Mouse (Mus musculus) lung, adult 2 months (tissue): ENCODE measurements around the gene Tsga10.

Experiments used
- CTCF ChIP-seq: fragments of 200-500 bp; IDR thresholded peaks from 2 replicates; pipeline ENCODE4 v1.5.1; 2011; ENCODE audit warnings: mild to moderate bottlenecking, low read length, control low read depth; ENCODE audit not compliant: insufficient read depth
- POLR2A ChIP-seq: fragments of 200-500 bp; IDR thresholded peaks from 2 replicates; pipeline ENCODE4 v1.6.1; 2011; ENCODE audit warnings: low read depth, mild to moderate bottlenecking, control low read depth, low read length, borderline replicate concordance; ENCODE audit errors: extremely low read depth

DNA sequence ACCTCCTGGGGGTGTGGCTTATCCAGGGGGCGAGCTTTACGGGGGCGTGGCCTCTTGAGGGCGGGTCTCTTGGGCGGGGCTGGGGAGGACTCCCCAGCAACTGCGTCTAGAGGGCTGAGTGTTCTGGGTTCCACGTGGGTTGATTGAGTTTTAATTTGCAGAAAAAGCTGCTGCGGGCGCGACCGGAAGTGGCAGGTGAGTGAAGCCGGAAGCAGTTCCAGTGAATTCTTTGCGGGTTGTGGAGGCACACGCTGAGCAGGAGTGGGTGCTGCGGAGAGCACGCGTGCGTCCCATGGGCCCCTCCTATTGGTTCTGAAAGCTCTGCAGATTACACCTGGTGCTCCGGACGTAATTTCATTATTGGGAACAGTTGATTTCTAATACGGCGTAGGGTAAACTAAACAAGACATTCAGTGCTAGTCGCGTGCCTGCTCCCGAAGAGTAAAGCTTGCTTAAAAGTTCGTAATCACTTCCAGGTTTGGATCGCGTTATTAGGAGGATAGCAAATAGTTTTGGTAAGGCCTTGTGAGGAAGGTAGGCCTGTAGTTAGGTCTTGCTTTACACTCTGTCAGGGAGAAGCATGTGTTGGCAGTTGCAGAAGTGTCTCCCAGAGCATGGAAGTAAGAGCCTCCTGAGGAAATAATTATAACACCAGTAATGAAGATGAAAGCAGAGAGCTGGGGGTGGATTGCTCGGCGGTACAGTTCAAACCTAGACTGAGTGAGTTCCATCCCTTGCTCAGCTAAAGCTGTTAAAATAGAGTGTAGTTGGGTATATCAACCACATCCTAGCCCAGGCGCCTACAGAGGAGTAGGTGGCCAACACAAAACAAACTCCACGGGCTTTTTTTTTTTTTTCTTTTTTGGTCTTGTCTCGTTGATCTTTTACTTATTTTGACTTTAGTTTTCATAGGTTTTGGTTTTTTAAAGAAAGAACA lies 6.2 kb upstream of the Tsga10 start:
- no peak for TF ChIP-seq CTCF
- peak; percentile 29; the same call in 1 of the 2 replicates for TF ChIP-seq POLR2A
